Mouse (Mus musculus) heart, postnatal 4 days (tissue): ENCODE results near the gene Gabbr1. TPM values are rescaled to one million over a fixed set of nuclear protein-coding genes. Genes with fewer than 3 reads are reported as not detected.
A peak's percentile ranks its signal among the peaks of the same experiment; 100 is the strongest.
"Not testable (repeated sequence)": the region's sequence is repeated elsewhere in the genome, so short reads cannot be mapped to it uniquely, and the experiment has no call there.

Experiments used
- DNase-seq: peaks from one replicate; pipeline ENCODE4 v3.0.0; 2021
- total RNA-seq, 2 experiments: library from RNA; stranded (reverse); gene quantifications; 2 replicates each; pipeline ENCODE4 v1.2.3; 2021

Gene Gabbr1
- 10 to 100 TPM; 21.6 to 22.4 TPM for total RNA-seq

- peak; percentile 76 for DNase-seq
These were observed at the start of gene Gabbr1 for GRCm38 (mm10) chr17:37045611-37046311. Gabbr1 (plus strand) TSS chr17:37045966.

- peak; percentile 86 for DNase-seq
These were observed 48.6 kb upstream of the Gabbr1 start for GRCm38 (mm10) chr17:36997033-36997735.

- no peak for DNase-seq
These were observed 47.3 kb upstream of the Gabbr1 start for GRCm38 (mm10) chr17:36998477-36998876.

- no peak for DNase-seq
These were observed 44.9 kb upstream of the Gabbr1 start, which contains the start of gene Zfp57 for GRCm38 (mm10) chr17:37000863-37001262. Zfp57 (plus strand) TSS chr17:37001163.

GRCm38 (mm10) chr17:37002364-37003330 is 43.1 kb upstream of the Gabbr1 start:
- DNase-seq, result peak; percentile 66

GRCm38 (mm10) chr17:37003366-37003765 is 42.4 kb upstream of the Gabbr1 start:
- DNase-seq, result no peak

GRCm38 (mm10) chr17:37008161-37008560 is 37.6 kb upstream of the Gabbr1 start:
- DNase-seq, result no peak

GRCm38 (mm10) chr17:37009460-37010042 is 36.2 kb upstream of the Gabbr1 start:
- DNase-seq, result no peak

GRCm38 (mm10) chr17:37011719-37012118 is 34.0 kb upstream of the Gabbr1 start:
- no peak for DNase-seq

- DNase-seq, result no peak
These were observed 33.6 kb upstream of the Gabbr1 start for GRCm38 (mm10) chr17:37012141-37012540.

GRCm38 (mm10) chr17:37016333-37016732 is 29.4 kb upstream of the Gabbr1 start:
- DNase-seq, result no peak

- no peak for DNase-seq
These were observed 27.4 kb upstream of the Gabbr1 start for GRCm38 (mm10) chr17:37018328-37018727.

- DNase-seq, result not testable (repeated sequence)
These were observed 26.5 kb upstream of the Gabbr1 start for GRCm38 (mm10) chr17:37019242-37019641.

GRCm38 (mm10) chr17:37022628-37023576 is 22.9 kb upstream of the Gabbr1 start, which contains the start of gene Mog:
Mog (minus strand) TSS chr17:37023398.
- no peak for DNase-seq

- no peak for DNase-seq
These were observed 19.3 kb upstream of the Gabbr1 start for GRCm38 (mm10) chr17:37026425-37026824.

GRCm38 (mm10) chr17:37027486-37027885 is 18.3 kb upstream of the Gabbr1 start:
- no peak for DNase-seq

- DNase-seq, result no peak
These were observed 17.6 kb upstream of the Gabbr1 start for GRCm38 (mm10) chr17:37028212-37028611.

- DNase-seq, result peak; percentile 93
These were observed 17.1 kb upstream of the Gabbr1 start for GRCm38 (mm10) chr17:37028683-37029120.

GRCm38 (mm10) chr17:37029162-37029561 is 16.6 kb upstream of the Gabbr1 start:
- DNase-seq, result no peak

- DNase-seq, result no peak
These were observed 6.5 kb upstream of the Gabbr1 start for GRCm38 (mm10) chr17:37039127-37039894.
